Mouse (Mus musculus) hindbrain, embryonic 15.5 days (tissue): Measurements from ENCODE around the gene Chd2. TPM values are rescaled to one million over a fixed set of nuclear protein-coding genes. Genes with fewer than 3 reads are reported as not detected.

Source experiments
- ATAC-seq: fragments of 200-750 bp; cut with Nextera tagmentation; 2 replicates; pipeline ENCODE4 v1.8.0; 2017; ENCODE audit warnings: low read depth, moderate number of reproducible peaks, moderate TSS enrichment; ENCODE audit not compliant: low FRiP score
- H3K27ac ChIP-seq: fragments of 300-500 bp; sonication (generic); replicated peaks from 2 replicates; pipeline ENCODE4 v1.5.1; 2015; ENCODE audit warnings: mild to moderate bottlenecking, inconsistent platforms
- H3K27me3 ChIP-seq: fragments of 300-500 bp; sonication (generic); 2 replicates; pipeline ENCODE4 v1.6.1; 2015; ENCODE audit warnings: control low read depth, inconsistent platforms
- H3K36me3 ChIP-seq: fragments of 300-500 bp; sonication (generic); 2 replicates; pipeline ENCODE4 v1.6.1; 2015; ENCODE audit warnings: control low read depth, inconsistent platforms
- H3K4me1 ChIP-seq: fragments of 300-500 bp; sonication (generic); replicated peaks from 2 replicates; pipeline ENCODE4 v1.6.1; 2015; ENCODE audit warnings: control low read depth, inconsistent platforms
- H3K4me2 ChIP-seq: fragments of 300-500 bp; sonication (generic); 2 replicates; pipeline ENCODE4 v1.6.1; 2015; ENCODE audit warnings: moderate library complexity, mild to moderate bottlenecking, inconsistent platforms
- H3K4me3 ChIP-seq: fragments of 300-500 bp; sonication (generic); 2 replicates; pipeline ENCODE4 v1.5.1; 2015; ENCODE audit warnings: mild to moderate bottlenecking, inconsistent platforms
- H3K9ac ChIP-seq: fragments of 300-500 bp; sonication (generic); 2 replicates; pipeline ENCODE4 v1.6.1; 2015; ENCODE audit warnings: inconsistent platforms
- H3K9me3 ChIP-seq: fragments of 300-500 bp; sonication (generic); 2 replicates; pipeline ENCODE4 v1.6.1; 2016; ENCODE audit warnings: control low read depth, inconsistent platforms
- WGBS: fragments of 180-500 bp; shearing (Covaris S2); methylation state at CpG from one replicate; pipeline ENCODE4 v1.1.7; 2015; 5-methylcytosine and 5-hydroxymethylcytosine counted together
- polyA plus RNA-seq: library from polyadenylated mRNA; unstranded; fragments of >200 nt; fragmentation: Nextera tagmentation; extraction: Ambion mirVana; gene quantifications from 2 replicates; pipeline ENCODE4 v1.2.1, GENCODE M21; 2015

Chd2 gene
- polyA plus RNA-seq, 1 experiment from 2014 or later, result 34.9 TPM

DNA sequence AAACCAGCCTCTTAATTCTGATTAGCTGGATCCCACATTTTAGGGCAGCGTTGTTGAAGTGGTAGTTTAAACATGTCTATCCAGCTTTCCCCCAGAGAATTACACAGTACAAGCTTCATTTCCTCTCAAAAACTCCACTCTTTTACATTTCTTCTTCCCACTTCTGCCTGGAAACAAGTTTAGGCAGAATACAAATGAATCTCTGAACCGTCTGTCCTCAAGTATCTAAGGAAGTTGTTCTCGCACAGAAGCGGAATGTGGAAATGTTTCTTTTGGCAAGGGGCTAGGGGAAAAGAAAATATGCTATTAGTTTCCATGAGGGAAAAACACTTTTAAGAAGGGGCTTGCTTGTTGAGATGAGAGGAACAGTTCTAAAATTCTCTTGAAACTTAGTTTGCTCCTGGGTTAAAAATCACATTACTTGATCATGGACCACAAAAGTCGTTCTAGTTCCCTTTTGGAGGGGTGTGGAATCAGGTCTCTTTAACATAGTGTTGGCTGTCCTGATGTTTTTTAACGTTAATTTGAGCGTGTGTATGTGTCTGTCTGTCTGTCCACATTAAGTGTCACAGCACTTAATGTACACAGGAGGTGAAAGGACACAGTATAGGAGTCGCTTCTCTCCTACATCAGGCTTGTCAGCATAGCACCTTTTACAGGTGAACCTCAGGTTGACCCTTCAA is 17.7 kb upstream of the Chd2 start:
- WGBS, result 31% methylated on average over 8 of the region's 8 CpGs
- H3K4me2 ChIP-seq, result peak overlapping the region; percentile 59
- H3K4me1 ChIP-seq, result peaks cover 9% of the 10 kb centered on the region
- peak overlapping the region; percentile 100 for H3K27ac ChIP-seq
- H3K27me3 ChIP-seq, result no peaks in the 10 kb centered on the region
- H3K9me3 ChIP-seq, result no peaks in the 10 kb centered on the region
- H3K9ac ChIP-seq, result peak overlapping the region; percentile 57
- peak overlapping the region; percentile 86 for H3K4me3 ChIP-seq
- no peaks in the 10 kb centered on the region for H3K36me3 ChIP-seq
- no peak for ATAC-seq

DNA sequence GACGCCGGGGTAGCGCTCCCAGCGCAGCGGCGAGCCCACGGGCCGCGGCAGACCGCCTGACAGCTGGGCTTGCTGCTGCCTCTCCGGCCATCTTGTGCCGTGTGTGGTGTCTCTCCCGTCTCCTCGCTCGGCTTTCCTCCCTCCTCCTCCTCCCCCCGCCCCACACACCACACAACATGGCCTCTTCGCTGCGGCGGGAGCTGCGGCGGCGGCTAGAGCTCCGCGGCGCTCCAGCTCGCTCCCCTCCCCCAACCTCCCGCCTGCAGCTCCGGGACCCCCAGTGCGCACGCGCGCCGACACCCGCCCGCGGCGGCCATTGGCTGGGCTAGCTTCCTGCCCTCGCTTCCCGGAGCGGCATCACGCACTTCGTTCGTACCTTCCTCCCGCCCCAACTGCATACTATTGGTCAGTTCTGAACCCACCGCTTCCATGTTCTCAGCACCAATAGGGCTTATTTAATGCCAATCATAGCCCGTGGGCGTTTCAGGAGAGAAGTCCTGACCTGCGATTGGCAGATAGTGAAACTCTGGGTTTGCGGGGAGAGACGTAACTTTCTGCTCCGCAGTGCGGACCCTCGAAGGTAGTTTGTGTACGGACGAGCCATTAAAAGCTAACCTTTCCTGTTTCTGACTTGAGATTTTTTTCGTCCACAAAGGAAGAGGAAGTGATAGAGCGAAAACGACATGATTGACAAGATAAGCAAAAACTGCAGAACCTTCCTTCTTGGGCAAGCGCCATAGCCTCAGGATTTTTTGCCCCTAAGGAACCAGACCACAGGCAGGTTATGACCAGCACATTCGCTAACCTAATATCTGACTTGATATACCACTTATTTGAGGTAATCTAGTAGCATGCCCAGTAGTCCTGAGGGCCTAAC is 16.9 kb upstream of the Chd2 start:
- Histone ChIP-seq H3K27ac (peak overlapping the region; percentile 100), H3K9ac (peak overlapping the region; percentile 100), H3K4me1 (peaks cover 9% of the 10 kb centered on the region), H3K36me3 (no peaks in the 10 kb centered on the region), H3K27me3 (no peaks in the 10 kb centered on the region), H3K4me2 (peak overlapping the region; percentile 59), H3K4me3 (peak overlapping the region; percentile 86), H3K9me3 (no peaks in the 10 kb centered on the region)
- under 1% methylated on average over 59 of the region's 60 CpGs for WGBS
- peak; percentile 100 for ATAC-seq

DNA sequence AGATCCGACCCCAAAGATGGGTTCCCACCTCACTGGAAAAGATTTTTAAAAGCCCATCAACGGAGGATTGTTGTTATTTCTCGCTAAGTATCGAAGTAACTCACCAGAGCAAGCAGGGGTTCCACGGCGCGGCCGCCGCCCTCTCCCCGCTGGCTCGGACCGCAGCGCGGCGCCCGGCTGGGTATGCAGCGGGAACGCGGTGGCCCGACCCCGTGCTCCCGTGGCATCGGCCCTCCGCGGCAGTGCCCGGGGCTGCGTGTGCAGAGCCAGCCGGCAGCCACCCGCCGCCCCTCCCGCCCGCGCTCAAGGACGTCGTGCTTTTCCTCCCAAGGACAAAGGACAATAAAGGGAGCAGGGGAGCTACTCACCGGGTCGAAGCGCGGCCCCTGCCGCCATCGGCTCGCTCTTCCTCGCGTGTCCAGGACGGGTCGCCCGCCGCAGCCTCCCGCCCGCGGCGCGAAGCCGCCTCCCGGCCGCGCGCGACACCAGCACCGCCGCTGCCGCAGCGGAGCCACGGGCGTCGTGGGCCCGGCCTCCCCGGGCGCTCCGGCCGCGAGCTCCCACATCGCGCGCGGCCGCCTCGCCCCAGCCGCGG is 16.1 kb upstream of the Chd2 start:
- H3K9ac ChIP-seq, result peak overlapping the region; percentile 100

DNA sequence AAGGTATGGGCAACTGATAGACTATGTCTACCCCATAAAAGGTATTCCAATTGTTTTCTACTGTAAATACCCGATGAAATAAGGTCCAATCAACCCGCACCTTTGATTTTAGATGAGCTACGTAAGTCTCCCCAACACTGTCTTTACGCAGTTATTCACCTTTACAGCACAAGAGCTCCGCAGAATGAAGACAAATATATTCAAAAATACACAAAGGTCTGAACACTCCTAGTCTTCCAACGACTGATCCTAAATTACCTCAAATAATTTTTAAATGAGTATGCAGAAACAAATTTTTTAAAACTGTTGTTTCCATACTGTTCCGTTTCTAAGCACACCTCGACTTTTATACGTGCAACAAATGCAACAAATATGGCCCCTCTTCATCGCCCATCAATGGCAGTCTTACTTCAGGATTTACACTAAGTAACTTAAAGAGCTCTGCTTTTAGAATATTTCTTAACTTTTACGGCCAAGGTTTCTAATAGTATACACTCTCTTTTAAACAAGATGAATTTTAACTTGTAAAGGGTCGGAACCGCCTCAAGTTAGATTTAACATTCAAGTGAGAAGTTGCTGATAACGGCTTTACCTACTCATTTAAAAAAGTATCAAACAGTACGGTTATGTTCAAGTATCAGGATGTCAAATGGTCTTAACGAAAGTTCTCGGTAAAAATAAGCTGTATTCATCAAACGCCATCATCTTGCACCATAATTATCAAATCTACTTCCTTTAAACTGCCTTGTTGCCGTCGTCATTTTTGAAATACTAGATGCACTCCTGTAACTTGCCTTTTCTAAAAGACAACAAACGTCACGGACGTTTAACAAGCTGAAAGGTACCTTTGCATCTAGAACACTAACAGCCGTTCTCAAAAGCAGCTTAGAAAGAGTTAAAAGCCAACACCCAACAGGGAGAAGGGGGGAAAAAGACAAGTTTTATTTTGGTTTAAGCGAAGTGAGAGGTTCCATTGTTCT is 15.3 kb upstream of the Chd2 start:
- Histone ChIP-seq H3K9ac (peak overlapping the region; percentile 100), H3K4me2 (peak overlapping the region; percentile 52), H3K4me3 (peak overlapping the region; percentile 86), H3K27ac (peak overlapping the region; percentile 100), H3K4me1 (peaks cover 19% of the 10 kb centered on the region), H3K27me3 (no peaks in the 10 kb centered on the region), H3K9me3 (no peaks in the 10 kb centered on the region), H3K36me3 (no peaks in the 10 kb centered on the region)
- under 1% methylated on average over 25 of the region's 25 CpGs for WGBS
- no peak for ATAC-seq

More for the DNA sequence above, 16.1 kb upstream of the Chd2 start:
- Histone ChIP-seq H3K4me3 (peak overlapping the region; percentile 86), H3K9me3 (no peaks in the 10 kb centered on the region), H3K27me3 (no peaks in the 10 kb centered on the region), H3K36me3 (no peaks in the 10 kb centered on the region), H3K27ac (peak overlapping the region; percentile 100), H3K4me1 (peaks cover 11% of the 10 kb centered on the region), H3K4me2 (peak overlapping the region; percentile 59; the same call in 1 of the 2 replicates)
- WGBS, result under 1% methylated on average over 60 of the region's 80 CpGs
- 0 out of 2 replicates have a peak, but pooled peaks have one; percentile 0 for ATAC-seq

DNA sequence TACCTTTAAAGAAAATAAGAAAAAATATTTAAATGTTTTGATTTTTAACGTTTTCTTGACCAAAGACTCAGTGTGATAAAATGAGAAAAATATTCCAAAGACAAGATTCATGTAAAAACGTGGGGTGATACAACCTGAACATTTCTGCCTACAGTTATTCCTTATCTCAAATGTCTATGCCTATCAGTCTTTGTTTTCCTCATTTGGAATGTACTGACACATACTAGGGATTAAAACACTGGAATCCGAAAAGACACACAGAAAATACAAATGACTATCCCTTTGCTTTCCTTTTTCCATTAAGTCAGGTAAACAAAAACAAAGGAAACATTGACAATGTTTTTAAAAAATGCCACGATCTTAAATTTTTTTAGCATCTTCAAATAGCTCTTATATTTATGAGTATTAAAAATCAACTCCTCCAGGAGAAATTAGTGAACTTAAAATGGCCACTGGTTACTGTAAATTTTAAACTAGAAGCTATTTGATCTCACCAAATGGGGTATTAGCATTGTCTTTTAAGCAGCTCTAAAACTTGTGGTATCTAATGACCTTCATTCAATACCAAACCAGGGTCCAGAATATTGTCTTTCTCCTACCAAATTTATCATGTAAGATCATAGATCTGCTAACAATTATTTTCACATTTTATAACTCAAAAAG is 14.4 kb upstream of the Chd2 start:
- ATAC-seq, result no peak
- H3K4me3 ChIP-seq, result peak overlapping the region; percentile 86
- peaks cover 26% of the 10 kb centered on the region for H3K4me1 ChIP-seq
- H3K9me3 ChIP-seq, result no peaks in the 10 kb centered on the region
- no peaks in the 10 kb centered on the region for H3K27me3 ChIP-seq
- H3K27ac ChIP-seq, result no peak overlapping the region
- no peaks in the 10 kb centered on the region for H3K36me3 ChIP-seq
- H3K9ac ChIP-seq, result peak overlapping the region; percentile 100
- WGBS, result 7% methylated on average over 4 of the region's 4 CpGs
- peak overlapping the region; percentile 52 for H3K4me2 ChIP-seq

DNA sequence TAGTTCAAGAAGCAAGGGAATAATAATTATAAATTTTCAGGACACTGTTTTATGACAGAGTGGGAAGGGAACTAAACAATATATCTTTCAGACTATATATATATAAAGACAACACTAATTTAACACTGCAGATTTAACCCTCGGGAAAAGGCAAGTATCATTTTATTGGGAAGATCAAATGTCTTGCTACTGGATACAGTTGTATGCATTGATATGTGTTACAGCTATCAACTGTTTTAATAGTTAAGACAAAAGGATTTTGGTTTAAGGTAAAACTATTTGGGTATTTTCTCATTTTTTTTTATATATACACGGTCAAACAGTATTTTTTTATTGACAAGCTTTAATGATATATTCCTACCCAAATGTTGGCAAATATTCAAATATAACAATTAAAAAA is 13.2 kb upstream of the Chd2 start:
- H3K36me3 ChIP-seq, result peaks cover 4% of the 10 kb centered on the region
- ATAC-seq, result no peak
- H3K27me3 ChIP-seq, result no peaks in the 10 kb centered on the region
- no peak overlapping the region for H3K27ac ChIP-seq
- H3K9ac ChIP-seq, result no peak overlapping the region
- peaks cover 26% of the 10 kb centered on the region for H3K4me1 ChIP-seq
- no peak overlapping the region for H3K4me3 ChIP-seq
- peak overlapping the region; percentile 35; the same call in 1 of the 2 replicates for H3K4me2 ChIP-seq
- WGBS, result 44% methylated on average over 2 of the region's 2 CpGs
- H3K9me3 ChIP-seq, result no peaks in the 10 kb centered on the region

DNA sequence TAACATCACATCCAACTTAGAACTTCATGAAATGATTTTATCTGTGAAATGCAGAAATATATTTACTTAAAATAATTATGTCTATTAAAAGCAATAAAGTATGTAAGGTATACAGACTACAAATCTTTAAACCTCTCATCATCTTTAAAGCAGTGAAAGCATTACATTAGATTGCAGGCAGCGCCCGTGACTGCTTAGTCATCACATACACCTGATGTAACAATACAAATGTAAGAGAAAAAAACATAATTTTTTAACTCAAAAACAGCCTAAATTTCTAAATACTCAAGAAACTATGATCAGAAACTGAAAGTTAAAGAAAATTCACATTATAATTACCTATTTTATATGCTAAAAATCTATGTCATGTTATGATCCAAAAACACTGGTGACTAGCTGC is 11.5 kb upstream of the Chd2 start:
- Histone ChIP-seq H3K9ac (no peak overlapping the region), H3K4me3 (0 out of 2 replicates have a peak overlapping the region, but pooled peaks have one; percentile 13), H3K9me3 (no peaks in the 10 kb centered on the region), H3K4me1 (peaks cover 21% of the 10 kb centered on the region), H3K27ac (no peak overlapping the region), H3K27me3 (no peaks in the 10 kb centered on the region), H3K36me3 (peaks cover 12% of the 10 kb centered on the region), H3K4me2 (peak overlapping the region; percentile 44)
- no peak for ATAC-seq
- 46% methylated on average over 2 of the region's 2 CpGs for WGBS

DNA sequence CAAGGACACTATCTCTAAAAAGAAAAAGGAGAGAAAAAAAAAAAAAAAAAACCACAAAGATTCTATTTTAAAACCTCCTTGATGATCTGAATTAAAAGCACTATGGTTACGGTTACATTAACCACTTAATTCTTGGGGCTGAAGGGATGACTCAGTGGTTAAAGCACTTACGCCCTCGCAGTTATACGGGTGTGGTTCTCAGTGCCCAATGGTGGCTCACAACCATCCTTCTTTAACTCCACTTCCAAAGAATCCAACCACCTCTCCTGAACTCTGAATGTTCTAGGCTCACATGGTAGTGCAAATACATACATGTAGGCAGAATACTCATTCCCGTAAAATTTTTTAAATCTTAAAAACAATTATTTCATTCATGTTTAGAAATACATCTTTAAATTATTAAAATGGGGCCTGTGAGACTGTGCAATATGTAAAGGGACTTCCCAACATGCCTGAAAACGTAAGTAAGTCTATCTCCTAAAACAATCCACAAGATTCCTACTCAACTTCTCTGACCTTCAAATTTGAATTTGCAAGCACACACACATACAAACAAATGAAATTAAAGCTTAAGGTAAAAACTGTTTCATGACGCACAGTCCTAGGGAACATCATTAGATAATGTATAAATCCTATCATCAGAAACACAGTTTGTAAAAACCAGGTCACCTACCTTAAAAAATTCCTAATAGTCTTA is 10.6 kb upstream of the Chd2 start:
- H3K4me1 ChIP-seq, result peaks cover 25% of the 10 kb centered on the region
- peak overlapping the region; percentile 44 for H3K4me2 ChIP-seq
- no peak overlapping the region for H3K27ac ChIP-seq
- no peaks in the 10 kb centered on the region for H3K27me3 ChIP-seq
- no peak overlapping the region for H3K9ac ChIP-seq
- H3K9me3 ChIP-seq, result no peaks in the 10 kb centered on the region
- peak overlapping the region; percentile 9; the same call in 1 of the 2 replicates for H3K4me3 ChIP-seq
- peaks cover 15% of the 10 kb centered on the region for H3K36me3 ChIP-seq
- WGBS, result 68% methylated on average over 7 of the region's 7 CpGs
- ATAC-seq, result no peak

DNA sequence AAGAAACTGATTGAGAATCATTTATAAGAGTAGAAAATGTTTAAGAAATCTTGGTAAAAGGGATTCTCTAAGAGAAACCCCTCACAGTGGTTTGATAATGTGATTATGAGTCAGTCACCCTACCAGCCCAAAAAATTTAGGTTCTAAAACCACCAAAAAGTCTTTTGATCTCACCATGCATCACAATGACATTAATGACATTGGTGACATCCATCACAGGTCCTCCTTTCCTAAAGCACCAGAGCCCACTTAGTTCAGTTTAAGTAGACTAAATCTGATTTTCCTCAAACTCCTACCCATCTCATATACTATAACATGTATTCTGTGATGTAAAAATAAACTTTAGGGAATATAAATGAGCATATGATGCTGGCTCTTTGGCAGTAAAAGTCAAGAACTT is 9.7 kb upstream of the Chd2 start:
- no peak for ATAC-seq
- Histone ChIP-seq H3K9me3 (no peaks in the 10 kb centered on the region), H3K36me3 (peaks cover 18% of the 10 kb centered on the region), H3K27me3 (no peaks in the 10 kb centered on the region), H3K4me2 (no peak overlapping the region), H3K4me1 (peaks cover 32% of the 10 kb centered on the region), H3K4me3 (no peak overlapping the region), H3K9ac (no peak overlapping the region), H3K27ac (no peak overlapping the region)

DNA sequence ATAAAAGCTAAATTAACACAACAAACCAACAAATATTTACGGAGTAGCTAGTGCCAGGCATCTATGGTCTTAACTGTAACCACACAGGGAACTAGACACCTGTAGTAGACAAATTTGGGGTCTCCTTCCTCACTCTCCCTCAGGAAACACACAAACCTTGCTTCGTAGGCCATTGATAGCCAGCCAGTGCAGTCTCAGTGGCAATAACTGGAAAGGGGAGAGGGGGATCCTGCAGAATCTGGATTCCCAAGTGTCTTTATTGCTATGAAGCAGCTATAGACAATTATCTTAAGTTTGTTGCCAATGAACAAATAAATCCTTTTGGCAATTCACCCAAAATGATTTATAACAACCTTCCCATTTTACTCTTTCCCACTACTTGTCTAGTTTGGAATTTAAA is 6.4 kb upstream of the Chd2 start:
- Histone ChIP-seq H3K27me3 (no peaks in the 10 kb centered on the region), H3K9ac (no peak overlapping the region), H3K4me3 (no peak overlapping the region), H3K27ac (no peak overlapping the region), H3K9me3 (no peaks in the 10 kb centered on the region), H3K4me1 (peaks cover 42% of the 10 kb centered on the region), H3K4me2 (no peak overlapping the region), H3K36me3 (peaks cover 18% of the 10 kb centered on the region)
- no peak for ATAC-seq
- WGBS, result 75% methylated on average over 2 of the region's 2 CpGs
